Mouse (Mus musculus): ENCODE results near the gene Unc5c. TPM values are rescaled to one million over a fixed set of nuclear protein-coding genes. Genes with fewer than 3 reads are reported as not detected.
A peak's percentile ranks its signal among the peaks of the same experiment; 100 is the strongest.

Unc5c gene
- polyA plus RNA-seq, 1 experiment from 2014 or later = 26.6 TPM

DNA sequence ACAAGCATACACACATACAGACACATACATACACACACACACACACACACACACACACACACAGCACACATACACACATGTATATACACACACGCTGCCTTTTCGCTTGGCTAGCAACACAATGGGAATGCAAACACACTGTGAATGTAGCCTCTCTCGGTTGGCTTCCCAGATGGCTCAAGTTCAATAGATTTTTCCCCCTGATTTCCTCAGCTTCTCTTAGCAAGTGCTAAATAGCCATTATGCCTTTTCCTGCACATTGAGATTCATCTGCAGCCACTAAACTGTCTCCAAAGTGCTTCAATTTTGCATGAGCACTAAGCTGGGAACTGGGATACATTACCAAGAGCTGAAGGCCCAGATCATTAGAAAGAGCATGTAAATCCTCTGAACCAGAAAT, 226.8 kb downstream of the Unc5c start:
- peak; percentile 67 for ATAC-seq
- Histone ChIP-seq H3K4me2 (ENCODE audit: low read length) (no peak overlapping the region), H3K4me3 (ENCODE audit: low read length) (no peak overlapping the region), H3K4me1 (ENCODE audit: control insufficient read depth, insufficient read depth, low read depth, low read length) (peaks cover 5% of the 10 kb centered on the region; the same call in 1 of the 2 replicates), H3K9ac (ENCODE audit: low read depth, low read length) (no peak overlapping the region), H3K27me3 (replicated peaks; ENCODE audit: control insufficient read depth, insufficient read depth, low read length) (no peaks in the 10 kb centered on the region), H3K9me3 (ENCODE audit: control insufficient read depth, low read length) (no peaks in the 10 kb centered on the region), H3K36me3 (ENCODE audit: control insufficient read depth, insufficient read depth, low read length) (no peaks in the 10 kb centered on the region), H3K27ac (ENCODE audit: low read depth, low read length) (peak overlapping the region; percentile 9; the same call in 1 of the 2 replicates)
- 47% methylated on average over 3 of the region's 3 CpGs for WGBS

DNA sequence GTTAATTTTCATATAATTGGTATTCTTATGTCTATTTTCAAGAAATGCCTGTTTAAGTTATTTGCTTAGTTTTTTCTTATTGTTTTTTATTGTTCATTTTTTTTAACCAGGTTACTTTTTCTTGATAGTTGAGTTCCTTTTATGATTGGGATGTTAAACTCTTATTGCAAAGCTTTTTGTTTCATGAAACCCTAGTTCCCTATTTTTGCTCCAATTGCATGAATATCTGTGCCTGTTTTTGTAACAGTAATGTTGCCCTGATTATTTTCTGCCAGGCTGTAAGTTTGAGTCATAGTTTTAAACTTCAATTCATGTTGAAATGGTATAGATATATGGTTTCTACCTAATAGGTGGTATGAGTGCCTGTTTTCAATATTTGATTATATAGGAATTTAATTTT, 234.2 kb downstream of the Unc5c start:
- Histone ChIP-seq H3K27ac (ENCODE audit: low read depth, low read length) (no peak overlapping the region), H3K4me2 (ENCODE audit: low read length) (no peak overlapping the region), H3K4me3 (ENCODE audit: low read length) (no peak overlapping the region), H3K4me1 (ENCODE audit: control insufficient read depth, insufficient read depth, low read depth, low read length) (no peaks in the 10 kb centered on the region), H3K9ac (ENCODE audit: low read depth, low read length) (no peak overlapping the region), H3K9me3 (ENCODE audit: control insufficient read depth, low read length) (no peaks in the 10 kb centered on the region), H3K27me3 (replicated peaks; ENCODE audit: control insufficient read depth, insufficient read depth, low read length) (no peaks in the 10 kb centered on the region), H3K36me3 (ENCODE audit: control insufficient read depth, insufficient read depth, low read length) (no peaks in the 10 kb centered on the region)
- no peak for ATAC-seq

DNA sequence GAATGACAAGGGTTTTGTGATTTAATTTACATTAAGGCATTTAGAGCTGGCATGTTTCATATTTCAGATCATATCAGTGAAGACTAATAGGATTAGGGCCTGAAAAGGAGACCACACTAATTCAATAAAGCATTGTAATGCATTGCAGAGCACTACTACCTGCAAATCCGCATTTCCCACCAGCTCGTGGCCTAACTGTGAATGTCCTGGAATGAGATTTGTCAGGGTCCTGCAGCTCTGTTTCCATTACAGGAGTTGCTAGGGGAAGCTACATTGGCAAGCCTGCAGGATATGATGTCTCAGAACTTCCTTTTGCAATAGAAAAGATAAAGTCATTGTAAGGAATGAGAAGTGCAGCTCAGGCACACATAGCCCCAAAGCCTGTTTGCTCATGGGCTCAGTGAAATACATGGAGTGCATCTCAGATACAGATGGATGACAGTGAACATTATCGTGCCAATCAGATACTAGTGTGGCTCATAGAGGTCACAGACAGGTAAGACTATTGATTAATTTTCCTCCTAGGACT, 236.4 kb downstream of the Unc5c start:
- H3K4me2 ChIP-seq (ENCODE audit: low read length) = no peak overlapping the region
- ATAC-seq = no peak
- no peaks in the 10 kb centered on the region for H3K36me3 ChIP-seq (ENCODE audit: control insufficient read depth, insufficient read depth, low read length)
- H3K9ac ChIP-seq (ENCODE audit: low read depth, low read length) = no peak overlapping the region
- no peaks in the 10 kb centered on the region for H3K9me3 ChIP-seq (ENCODE audit: control insufficient read depth, low read length)
- H3K27me3 ChIP-seq (replicated peaks; ENCODE audit: control insufficient read depth, insufficient read depth, low read length) = no peaks in the 10 kb centered on the region
- no peaks in the 10 kb centered on the region for H3K4me1 ChIP-seq (ENCODE audit: control insufficient read depth, insufficient read depth, low read depth, low read length)
- no peak overlapping the region for H3K4me3 ChIP-seq (ENCODE audit: low read length)
- no peak overlapping the region for H3K27ac ChIP-seq (ENCODE audit: low read depth, low read length)
- WGBS = 79% methylated on average over 3 of the region's 3 CpGs

DNA sequence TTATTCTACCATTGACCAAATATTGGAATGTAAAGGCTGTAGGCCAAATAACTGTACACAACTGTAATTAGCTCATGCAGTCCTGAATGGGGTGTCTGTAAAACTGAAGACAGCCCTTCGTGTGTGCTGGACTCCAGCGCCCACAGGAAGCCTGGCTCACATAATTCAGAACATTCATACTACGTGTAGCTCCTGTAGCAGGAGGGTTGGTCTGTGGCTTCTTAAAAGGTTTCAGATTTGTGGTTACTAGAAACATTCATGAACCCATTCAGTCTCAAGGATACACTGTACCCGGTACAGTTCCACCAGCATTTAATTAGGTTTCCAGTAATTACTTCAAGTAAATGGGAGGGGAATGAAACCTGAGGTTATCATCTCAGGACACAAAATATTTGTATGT, 246.6 kb downstream of the Unc5c start:
- H3K4me3 ChIP-seq (ENCODE audit: low read length) = no peak overlapping the region
- no peaks in the 10 kb centered on the region for H3K9me3 ChIP-seq (ENCODE audit: control insufficient read depth, low read length)
- no peak for ATAC-seq
- no peak overlapping the region for H3K4me2 ChIP-seq (ENCODE audit: low read length)
- H3K4me1 ChIP-seq (ENCODE audit: control insufficient read depth, insufficient read depth, low read depth, low read length) = no peaks in the 10 kb centered on the region
- H3K36me3 ChIP-seq (ENCODE audit: control insufficient read depth, insufficient read depth, low read length) = no peaks in the 10 kb centered on the region
- H3K27ac ChIP-seq (ENCODE audit: low read depth, low read length) = no peak overlapping the region; the same call in 1 of the 2 replicates
- H3K9ac ChIP-seq (ENCODE audit: low read depth, low read length) = no peak overlapping the region
- 75% methylated on average over 4 of the region's 4 CpGs for WGBS
- H3K27me3 ChIP-seq (replicated peaks; ENCODE audit: control insufficient read depth, insufficient read depth, low read length) = no peaks in the 10 kb centered on the region

DNA sequence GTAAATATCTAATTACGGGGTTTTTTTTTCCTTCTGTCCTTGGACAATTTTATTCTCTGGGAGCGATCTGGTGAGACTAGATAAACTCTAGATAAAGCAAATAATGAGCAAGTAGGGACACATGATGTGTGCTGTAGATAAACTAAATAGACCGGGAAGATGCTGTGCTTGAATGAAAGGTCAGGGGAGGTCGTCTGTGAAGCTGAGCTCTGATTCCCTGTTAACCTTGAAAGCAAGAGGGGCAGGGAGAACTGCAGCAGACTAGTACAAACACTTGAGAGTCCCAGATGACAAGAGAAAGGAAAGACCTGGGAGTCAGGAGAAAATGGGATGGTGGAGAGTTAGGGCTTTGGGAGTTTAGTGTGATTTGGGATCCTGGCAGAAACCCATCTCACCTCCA, 251.4 kb downstream of the Unc5c start:
- H3K4me1 ChIP-seq (ENCODE audit: control insufficient read depth, insufficient read depth, low read depth, low read length) = no peaks in the 10 kb centered on the region
- no peaks in the 10 kb centered on the region for H3K9me3 ChIP-seq (ENCODE audit: control insufficient read depth, low read length)
- no peak overlapping the region for H3K4me2 ChIP-seq (ENCODE audit: low read length)
- no peaks in the 10 kb centered on the region for H3K27me3 ChIP-seq (replicated peaks; ENCODE audit: control insufficient read depth, insufficient read depth, low read length)
- H3K27ac ChIP-seq (ENCODE audit: low read depth, low read length) = no peak overlapping the region
- 43% methylated on average over 4 of the region's 4 CpGs for WGBS
- H3K4me3 ChIP-seq (ENCODE audit: low read length) = no peak overlapping the region
- no peaks in the 10 kb centered on the region for H3K36me3 ChIP-seq (ENCODE audit: control insufficient read depth, insufficient read depth, low read length)
- H3K9ac ChIP-seq (ENCODE audit: low read depth, low read length) = no peak overlapping the region
- ATAC-seq = no peak

DNA sequence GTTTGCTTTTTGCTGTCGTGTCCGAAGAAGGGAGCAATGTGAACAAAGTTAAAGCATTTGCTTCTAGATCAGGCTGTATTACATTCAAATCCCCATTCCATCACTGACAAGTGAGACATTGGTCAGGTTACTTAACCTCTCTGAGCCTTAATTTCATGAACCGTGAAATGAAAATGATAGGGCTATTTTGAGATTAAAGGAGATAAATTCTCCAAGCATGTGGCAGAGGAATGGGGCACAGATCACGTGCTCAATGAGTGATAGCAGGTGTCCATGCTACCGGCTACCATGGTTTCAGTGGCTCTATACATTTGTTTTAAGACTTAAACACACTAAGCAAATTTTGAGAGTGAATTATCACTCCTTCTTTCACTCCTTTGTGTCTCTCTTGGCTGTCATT, 254.0 kb downstream of the Unc5c start:
- H3K4me3 ChIP-seq (ENCODE audit: low read length) = no peak overlapping the region
- no peak overlapping the region for H3K4me2 ChIP-seq (ENCODE audit: low read length)
- H3K27ac ChIP-seq (ENCODE audit: low read depth, low read length) = no peak overlapping the region
- H3K9me3 ChIP-seq (ENCODE audit: control insufficient read depth, low read length) = no peaks in the 10 kb centered on the region
- 79% methylated on average over 5 of the region's 5 CpGs for WGBS
- H3K36me3 ChIP-seq (ENCODE audit: control insufficient read depth, insufficient read depth, low read length) = no peaks in the 10 kb centered on the region
- no peak overlapping the region for H3K9ac ChIP-seq (ENCODE audit: low read depth, low read length)
- no peaks in the 10 kb centered on the region for H3K27me3 ChIP-seq (replicated peaks; ENCODE audit: control insufficient read depth, insufficient read depth, low read length)
- no peaks in the 10 kb centered on the region for H3K4me1 ChIP-seq (ENCODE audit: control insufficient read depth, insufficient read depth, low read depth, low read length)
- ATAC-seq = no peak

DNA sequence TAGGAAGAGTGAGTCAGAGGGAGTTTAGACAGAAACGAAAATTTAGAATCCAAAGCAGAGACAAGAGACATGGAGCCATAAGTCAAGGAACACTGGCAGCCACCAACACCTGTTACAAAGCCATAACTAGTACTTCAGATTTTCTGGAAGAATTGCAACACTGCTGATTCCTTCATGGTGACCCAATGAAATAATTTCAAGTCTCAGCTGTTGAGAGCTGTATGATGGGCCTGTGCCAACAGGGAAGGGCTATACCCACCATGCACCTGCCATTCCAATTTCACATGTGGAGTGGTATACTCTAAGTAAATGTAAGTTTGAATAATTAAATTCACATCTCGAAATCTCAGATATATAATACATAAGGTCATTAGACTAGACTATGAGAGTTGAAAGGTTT, 259.5 kb downstream of the Unc5c start:
- Histone ChIP-seq H3K9me3 (ENCODE audit: control insufficient read depth, low read length) (no peaks in the 10 kb centered on the region), H3K4me3 (ENCODE audit: low read length) (no peak overlapping the region), H3K9ac (ENCODE audit: low read depth, low read length) (no peak overlapping the region), H3K4me2 (ENCODE audit: low read length) (no peak overlapping the region), H3K4me1 (ENCODE audit: control insufficient read depth, insufficient read depth, low read depth, low read length) (no peaks in the 10 kb centered on the region), H3K27ac (ENCODE audit: low read depth, low read length) (no peak overlapping the region), H3K27me3 (replicated peaks; ENCODE audit: control insufficient read depth, insufficient read depth, low read length) (no peaks in the 10 kb centered on the region), H3K36me3 (ENCODE audit: control insufficient read depth, insufficient read depth, low read length) (no peaks in the 10 kb centered on the region)
- no peak for ATAC-seq
- 80% methylated on average over 2 of the region's 2 CpGs for WGBS

DNA sequence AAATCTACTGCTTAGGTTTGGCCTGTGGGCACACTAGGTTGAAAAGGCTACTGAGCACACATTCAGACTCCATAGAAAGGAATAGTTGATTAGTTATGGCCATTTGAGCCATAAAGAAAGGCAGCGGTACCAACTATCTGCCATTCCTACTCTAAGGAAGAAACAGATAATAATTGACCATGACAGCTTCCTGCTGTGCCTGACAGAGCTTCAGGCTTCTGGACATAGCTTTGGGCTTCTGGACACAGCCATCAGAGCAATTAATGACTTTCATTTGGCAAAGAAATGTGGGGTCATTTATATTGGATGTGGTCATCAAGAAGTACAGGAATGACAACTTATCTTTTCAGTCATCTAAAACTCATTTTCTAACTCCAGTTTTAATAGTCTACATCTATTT, 260.4 kb downstream of the Unc5c start:
- Histone ChIP-seq H3K27me3 (replicated peaks; ENCODE audit: control insufficient read depth, insufficient read depth, low read length) (no peaks in the 10 kb centered on the region), H3K9ac (ENCODE audit: low read depth, low read length) (no peak overlapping the region), H3K27ac (ENCODE audit: low read depth, low read length) (no peak overlapping the region), H3K36me3 (ENCODE audit: control insufficient read depth, insufficient read depth, low read length) (no peaks in the 10 kb centered on the region), H3K4me2 (ENCODE audit: low read length) (no peak overlapping the region), H3K4me3 (ENCODE audit: low read length) (no peak overlapping the region), H3K4me1 (ENCODE audit: control insufficient read depth, insufficient read depth, low read depth, low read length) (no peaks in the 10 kb centered on the region), H3K9me3 (ENCODE audit: control insufficient read depth, low read length) (no peaks in the 10 kb centered on the region)
- WGBS = 18% methylated on average over 1 of the region's 1 CpGs
- ATAC-seq = no peak

DNA sequence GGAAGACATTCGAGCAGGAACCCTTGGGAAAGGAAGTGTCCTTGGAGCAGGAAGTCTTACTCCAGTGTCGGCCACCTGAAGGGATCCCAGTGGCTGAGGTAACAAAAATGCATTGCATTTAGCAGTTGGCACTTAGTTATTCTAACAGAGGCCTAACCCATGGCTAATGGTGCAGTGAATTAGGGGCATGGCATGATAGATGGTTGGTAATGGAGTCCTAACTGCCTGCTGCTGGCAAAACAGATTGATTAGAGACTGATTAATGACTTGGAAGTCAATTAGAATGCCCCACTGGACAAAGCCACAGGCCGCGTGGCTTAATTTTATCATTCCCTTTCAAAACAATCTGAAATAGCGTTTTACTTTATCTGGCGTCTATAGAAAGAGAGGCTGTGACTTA, 268.8 kb downstream of the Unc5c start:
- no peaks in the 10 kb centered on the region for H3K4me1 ChIP-seq (ENCODE audit: control insufficient read depth, insufficient read depth, low read depth, low read length)
- no peak for ATAC-seq
- no peak overlapping the region for H3K27ac ChIP-seq (ENCODE audit: low read depth, low read length)
- H3K4me3 ChIP-seq (ENCODE audit: low read length) = no peak overlapping the region
- WGBS = 60% methylated on average over 6 of the region's 6 CpGs
- no peak overlapping the region for H3K4me2 ChIP-seq (ENCODE audit: low read length)
- no peak overlapping the region for H3K9ac ChIP-seq (ENCODE audit: low read depth, low read length)
- H3K9me3 ChIP-seq (ENCODE audit: control insufficient read depth, low read length) = no peaks in the 10 kb centered on the region
- no peaks in the 10 kb centered on the region for H3K27me3 ChIP-seq (replicated peaks; ENCODE audit: control insufficient read depth, insufficient read depth, low read length)
- H3K36me3 ChIP-seq (ENCODE audit: control insufficient read depth, insufficient read depth, low read length) = no peaks in the 10 kb centered on the region

DNA sequence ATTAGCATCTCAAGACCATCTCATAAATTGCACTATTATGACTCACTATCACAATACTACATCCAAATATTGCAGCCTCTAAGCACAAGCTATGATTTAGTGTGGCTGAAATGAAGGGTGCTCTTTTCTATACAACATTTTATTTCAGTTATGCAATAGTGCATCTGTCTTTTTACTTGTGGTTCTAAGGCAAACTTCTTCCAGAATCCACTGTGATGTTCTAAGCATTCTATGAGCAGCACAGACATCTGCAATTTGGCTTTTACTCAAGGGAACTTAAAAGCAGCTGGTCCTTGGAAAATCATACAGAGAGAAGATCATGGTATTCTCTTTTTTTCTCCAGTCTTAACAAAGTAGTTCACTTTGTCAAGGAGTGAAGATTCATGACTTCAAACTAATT, 270.3 kb downstream of the Unc5c start:
- no peaks in the 10 kb centered on the region for H3K4me1 ChIP-seq (ENCODE audit: control insufficient read depth, insufficient read depth, low read depth, low read length)
- H3K4me2 ChIP-seq (ENCODE audit: low read length) = no peak overlapping the region
- ATAC-seq = no peak
- no peaks in the 10 kb centered on the region for H3K27me3 ChIP-seq (replicated peaks; ENCODE audit: control insufficient read depth, insufficient read depth, low read length)
- no peak overlapping the region for H3K9ac ChIP-seq (ENCODE audit: low read depth, low read length)
- no peak overlapping the region for H3K4me3 ChIP-seq (ENCODE audit: low read length)
- no peak overlapping the region for H3K27ac ChIP-seq (ENCODE audit: low read depth, low read length)
- no peaks in the 10 kb centered on the region for H3K36me3 ChIP-seq (ENCODE audit: control insufficient read depth, insufficient read depth, low read length)
- no peaks in the 10 kb centered on the region for H3K9me3 ChIP-seq (ENCODE audit: control insufficient read depth, low read length)

Measured in hindbrain, embryonic 16.5 days (tissue).